Comparison of ENCODE assay signal across 11 mouse cellular contexts in the genomic region with DNA sequence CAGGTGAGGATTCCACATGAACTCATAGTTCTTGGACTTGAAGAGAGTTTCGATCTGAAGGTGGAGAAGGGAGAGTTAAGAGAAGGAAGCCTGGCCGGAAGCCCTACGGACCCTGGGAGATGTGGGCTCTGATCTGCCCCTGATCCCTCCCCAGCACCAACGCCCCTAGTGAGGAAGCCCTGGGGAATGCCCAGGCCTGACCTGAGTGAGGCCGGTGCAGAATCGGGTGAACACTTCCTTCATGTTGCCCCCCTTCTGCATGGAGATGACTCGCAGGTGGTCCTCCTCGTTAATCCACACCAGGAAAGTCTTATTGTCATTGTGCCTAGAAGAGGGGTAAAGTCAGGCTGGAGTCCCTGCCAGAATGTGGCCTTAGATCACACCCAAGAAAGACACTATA. TPM values are rescaled to one million over a fixed set of nuclear protein-coding genes. Genes with fewer than 3 reads are reported as not detected.
A peak's percentile ranks its signal among the peaks of the same experiment; 100 is the strongest.
DNase-seq lines count a peak whose midpoint lies in the region; ATAC-seq and TF ChIP-seq lines count a peak whose summit lies in the region.
"Had no signal": no experiment of that assay in that cellular context is flagged by ENCODE, and none has a peak within 500 bp of the region (broad histone marks: within the 10 kb centered on the region; RNA-seq: fewer than 3 reads in every experiment).

No protein-coding gene starts in this region.

- H3K27ac ChIP-seq in limb, embryonic 14.5 days (replicated peaks; ENCODE audit: low read depth, low read length), result no peak overlapping the region

- H3K4me3 ChIP-seq in limb, embryonic 14.5 days (replicated peaks; ENCODE audit: low read length), result peak overlapping the region; percentile 56; the same call in 1 of the 2 replicates
- H3K4me3 ChIP-seq: erythroblast, embryonic 14.5 days; myocyte had no signal

- H3K4me2 ChIP-seq in limb, embryonic 14.5 days (replicated peaks; ENCODE audit: low read depth, low read length, severe bottlenecking), result no peak overlapping the region

- TF ChIP-seq POLR2A in limb, embryonic 14.5 days (IDR thresholded peaks at IDR 0.05; ENCODE audit: borderline replicate concordance, extremely low read depth, insufficient read depth, insufficient read length), result no peak

- no peaks in the 10 kb centered on the region for H3K36me3 ChIP-seq in limb, embryonic 14.5 days (ENCODE audit: control insufficient read depth, insufficient read depth, low read length)

- ATAC-seq in limb, embryonic 14.5 days (ENCODE audit: low FRiP score, low read depth), result no peak

- 48% methylated on average over 8 of the region's 8 CpGs for WGBS in limb, embryonic 14.5 days

- intact Hi-C loops in heart, postnatal 25 days (cut with DNase I), result loop anchor here (5.0 kb wide), 1 partner anchor 292 kb away; no protein-coding TSS in a partner anchor

- peak; percentile 95 for DNase-seq in heart, adult 11 months
- DNase-seq in heart, postnatal 25 days (ENCODE audit: low spot score), result no peak
- peak; percentile 9 for DNase-seq in right cerebral cortex, adult 18-20 months
- DNase-seq in right cerebral cortex, postnatal 4 days, result no peak
- no peak for DNase-seq in limb, embryonic 14.5 days (ENCODE audit: low spot score)
- DNase-seq in c-Kit-positive CD71-positive TER-119-positive erythroid progenitor cells, embryonic 14.5 days (ENCODE audit: low spot score), result no peak
- DNase-seq in B cell, adult 2 months, result no peak
- DNase-seq in urinary bladder, postnatal 14 days (ENCODE audit: low spot score), result no peak
- DNase-seq: thymus, adult 18-20 months had no signal

- H3K9me3 ChIP-seq in limb, embryonic 14.5 days (ENCODE audit: control insufficient read depth, low read length), result no peaks in the 10 kb centered on the region

- H3K27me3 ChIP-seq in limb, embryonic 14.5 days (ENCODE audit: control insufficient read depth, insufficient read depth, low read length), result peaks cover 43% of the 10 kb centered on the region

- peaks cover 24% of the 10 kb centered on the region for H3K4me1 ChIP-seq in limb, embryonic 14.5 days (ENCODE audit: control insufficient read depth, insufficient read depth, low read length)

- H3K9ac ChIP-seq in limb, embryonic 14.5 days (ENCODE audit: low read depth, low read length, severe bottlenecking), result no peak overlapping the region

RNA-seq across cellular contexts. Expression of a gene that starts 2.2 kb away (rescaled TPM):
- total RNA-seq in heart, postnatal 25 days (2021), result 10 to 100 TPM; 91.2 to 98.8 TPM
- 133 and 168 TPM in 2 replicates for polyA plus RNA-seq in limb, embryonic 14.5 days (2012; rRNA removed)
- polyA plus RNA-seq in limb, embryonic 14.5 days (2014; fragmentation: Nextera tagmentation; extraction: Ambion mirVana), result 94.7 and 106 TPM in 2 replicates

RNA-seq across cellular contexts. Expression of a gene that starts 7.9 kb away (rescaled TPM):
- total RNA-seq in heart, postnatal 25 days (2021), result 1 to 10 TPM; 4.4 to 5.7 TPM
- polyA plus RNA-seq in limb, embryonic 14.5 days (2012; rRNA removed), result 30.8 and 47.4 TPM in 2 replicates
- polyA plus RNA-seq in limb, embryonic 14.5 days (2014; fragmentation: Nextera tagmentation; extraction: Ambion mirVana), result 7.2 and 7.3 TPM in 2 replicates

RNA-seq across cellular contexts. Expression of a gene that starts 43.1 kb away (rescaled TPM):
- 10 to 100 TPM; 19.4 to 21.2 TPM for total RNA-seq in heart, postnatal 25 days (2021)
- 26.5 and 37.2 TPM in 2 replicates for polyA plus RNA-seq in limb, embryonic 14.5 days (2012; rRNA removed)
- polyA plus RNA-seq in limb, embryonic 14.5 days (2014; fragmentation: Nextera tagmentation; extraction: Ambion mirVana), result 61.2 and 63.7 TPM in 2 replicates

RNA-seq across cellular contexts. Expression of a gene that starts 43.1 kb away (rescaled TPM):
- total RNA-seq in heart, postnatal 25 days (2021), result 10 to 100 TPM; 32.1 to 36.4 TPM
- polyA plus RNA-seq in limb, embryonic 14.5 days (2012; rRNA removed), result 32.7 and 39.7 TPM in 2 replicates
- polyA plus RNA-seq in limb, embryonic 14.5 days (2014; fragmentation: Nextera tagmentation; extraction: Ambion mirVana), result 50.7 and 52.3 TPM in 2 replicates

Comparison
In these comparisons a context has a peak if more than half of its experiments do, and no peak if none do; other contexts are left out.
1. DNase-seq: peak in heart, adult 11 months (single experiment) and right cerebral cortex, adult 18-20 months (single experiment); none in heart, postnatal 25 days (single experiment), right cerebral cortex, postnatal 4 days (single experiment), limb, embryonic 14.5 days (single experiment), c-Kit-positive CD71-positive TER-119-positive erythroid progenitor cells, embryonic 14.5 days (single experiment), B cell, adult 2 months (0 of 2) and urinary bladder, postnatal 14 days (single experiment).